Mouse (Mus musculus) lung, postnatal 4 days (tissue): ENCODE data around the gene Ccdc120.

Experiments
- DNase-seq, 2 experiments: peaks; one replicate each; pipeline ENCODE4 v3.0.0; 2021

Ccdc120 gene

DNA sequence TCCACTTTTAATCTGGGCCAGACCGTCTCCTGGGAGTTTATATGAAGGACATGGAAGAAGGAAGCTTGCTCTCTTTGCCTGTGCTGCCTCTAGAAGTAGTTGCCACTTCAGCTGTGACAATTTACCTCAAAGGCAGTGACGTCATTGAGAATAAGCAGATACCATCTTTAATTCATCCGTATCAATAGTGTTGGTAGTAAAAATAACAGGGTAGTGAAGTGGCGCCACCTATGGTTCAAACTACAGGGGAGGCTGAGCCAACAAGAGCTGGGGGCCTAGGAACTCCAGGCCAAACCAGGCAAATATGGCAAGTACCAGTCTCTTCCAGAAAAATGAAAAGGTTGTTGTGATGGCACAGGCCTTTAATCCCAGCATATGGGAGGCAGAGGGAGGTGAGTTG lies 57.8 kb downstream of the Ccdc120 start:
- peak in 1 of 2 experiments; percentile 34 for DNase-seq

DNA sequence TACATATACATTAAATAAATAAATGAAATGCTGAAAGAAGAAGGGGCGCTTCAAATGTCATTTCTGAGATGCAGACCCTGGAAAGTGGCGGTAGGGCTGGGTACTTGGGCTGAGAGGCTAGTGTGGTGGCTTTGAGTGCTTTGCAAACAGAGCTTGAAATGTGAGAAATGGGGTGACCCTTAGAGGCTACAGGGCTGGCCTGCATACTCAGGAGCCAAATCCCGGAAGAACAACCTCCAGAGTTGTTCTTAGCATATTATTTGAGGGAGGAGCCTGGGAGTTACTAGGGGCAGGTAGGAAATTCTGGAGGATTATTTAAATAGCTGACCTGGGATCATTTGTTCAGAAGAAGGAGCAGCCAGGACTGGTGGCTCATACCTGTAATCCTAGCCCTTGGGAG lies 60.2 kb downstream of the Ccdc120 start:
- DNase-seq, result peak in 1 of 2 experiments; percentile 34

DNA sequence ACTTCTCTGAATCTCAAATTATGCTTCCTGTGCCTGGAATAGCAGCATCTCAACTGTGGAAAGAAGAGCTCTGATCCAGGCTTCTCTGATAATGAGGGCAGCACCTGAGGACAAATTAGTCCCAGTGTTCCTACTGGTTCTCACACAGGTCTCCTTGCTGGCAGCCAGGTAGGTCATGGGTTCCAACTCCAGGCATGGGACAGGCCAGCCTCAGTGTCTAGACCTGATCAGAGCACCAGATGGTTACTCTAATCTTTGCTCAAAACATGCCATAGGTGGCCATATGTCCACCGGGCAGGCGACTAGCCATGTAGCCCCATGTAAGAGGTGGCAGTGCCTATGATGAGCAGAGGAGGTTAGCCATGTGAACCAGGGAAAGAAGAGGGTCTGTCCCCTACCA lies 62.4 kb downstream of the Ccdc120 start:
- DNase-seq, result no peak
